Mouse (Mus musculus) stomach, postnatal 0 days (tissue): Measurements from ENCODE around the gene Mybpc2.

ENCODE experiments used
- CTCF ChIP-seq: IDR thresholded peaks from 2 replicates; pipeline ENCODE4 v1.5.1; 2016; ENCODE audit warnings: antibody characterized with exemption, low read depth, mild to moderate bottlenecking, moderate library complexity
- EP300 ChIP-seq: optimal IDR thresholded peaks from 2 replicates; pipeline ENCODE3; 2016; ENCODE audit warnings: antibody characterized with exemption

GRCm38 (mm10) chr7:44526414-44527154, 2.1 kb upstream of the Mybpc2 start:
- no peak for TF ChIP-seq CTCF
- TF ChIP-seq EP300, result no peak
